Mouse (Mus musculus) ES-Bruce4 (cell line): ENCODE measurements around the gene Rasl12. TPM values are rescaled to one million over a fixed set of nuclear protein-coding genes. Genes with fewer than 3 reads are reported as not detected.

Source experiments
- H3K27ac ChIP-seq: 2 replicates; pipeline ENCODE4 v1.5.1; 2012; ENCODE audit warnings: low read length, inconsistent platforms; ENCODE audit not compliant: insufficient read depth
- H3K27me3 ChIP-seq: 2 replicates; pipeline ENCODE4 v1.6.1; 2012; ENCODE audit warnings: mild to moderate bottlenecking, low read length, inconsistent platforms; ENCODE audit not compliant: control insufficient read depth, poor library complexity, insufficient read depth, severe bottlenecking
- H3K36me3 ChIP-seq: 2 replicates; pipeline ENCODE4 v1.6.1; 2012; ENCODE audit warnings: inconsistent platforms, mild to moderate bottlenecking, low read length, moderate library complexity; ENCODE audit not compliant: control insufficient read depth, poor library complexity, insufficient read depth, severe bottlenecking
- H3K4me1 ChIP-seq: one replicate; pipeline ENCODE4 v1.8.1; 2011; ENCODE audit warnings: low read length; ENCODE audit not compliant: control insufficient read depth, insufficient read depth
- H3K4me3 ChIP-seq: 2 replicates; pipeline ENCODE4 v1.5.1; 2011; ENCODE audit warnings: low read depth, mild to moderate bottlenecking, low read length
- H3K9ac ChIP-seq: 2 replicates; pipeline ENCODE4 v1.6.1; 2012; ENCODE audit warnings: low read depth, mild to moderate bottlenecking, inconsistent platforms; ENCODE audit not compliant: poor library complexity, severe bottlenecking
- H3K9me3 ChIP-seq: replicated peaks from 2 replicates; pipeline ENCODE4 v1.6.1; 2012; ENCODE audit warnings: mild to moderate bottlenecking, low read length, inconsistent platforms; ENCODE audit not compliant: control insufficient read depth, poor library complexity, insufficient read depth, severe bottlenecking
- CTCF ChIP-seq: IDR thresholded peaks from one replicate; pipeline ENCODE4 v1.8.1; 2011; ENCODE audit warnings: low read depth, low read length
- EP300 ChIP-seq: IDR thresholded peaks from 2 replicates; pipeline ENCODE4 v1.6.1; 2011; ENCODE audit warnings: low read depth, low read length; ENCODE audit not compliant: insufficient read depth
- POLR2A ChIP-seq: IDR thresholded peaks from one replicate; pipeline ENCODE4 v1.8.1; 2011; ENCODE audit warnings: low read length; ENCODE audit not compliant: insufficient read depth
- polyA plus RNA-seq: library from polyadenylated mRNA; stranded (reverse); fragments of >200 nt; gene quantifications from 2 replicates; pipeline ENCODE4 v1.2.4, GENCODE M21; 2011; ENCODE audit warnings: low read depth; ENCODE audit not compliant: missing spikeins, insufficient read depth, insufficient read length

The Rasl12 gene
- polyA plus RNA-seq, 1 experiment, result 0.33 TPM

DNA sequence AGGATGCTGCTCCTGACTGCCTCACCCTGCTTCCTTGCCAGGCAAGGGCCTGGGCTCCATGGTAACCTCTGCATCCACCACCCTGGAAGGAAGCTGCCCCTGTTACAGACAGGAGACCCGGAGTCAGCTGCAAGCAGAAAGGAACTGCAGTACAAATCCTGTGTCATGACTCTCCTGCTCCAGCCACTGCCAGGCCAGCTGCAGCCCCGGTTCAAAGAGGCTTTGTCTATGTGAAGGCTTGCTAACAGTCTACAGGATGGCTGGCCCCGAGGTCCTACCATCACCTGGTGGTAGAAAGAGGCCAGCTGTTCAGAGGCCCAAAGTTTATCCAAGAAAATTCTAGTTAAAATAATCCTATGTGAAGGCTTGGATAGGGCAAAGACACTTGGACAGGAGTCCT is 13.0 kb downstream of the Rasl12 start:
- H3K27me3 ChIP-seq, result no peaks in the 10 kb centered on the region
- no peak overlapping the region for H3K4me3 ChIP-seq
- TF ChIP-seq CTCF (no peak), POLR2A (no peak), EP300 (no peak)
- no peaks in the 10 kb centered on the region for H3K36me3 ChIP-seq
- H3K4me1 ChIP-seq, result no peaks in the 10 kb centered on the region
- no peak overlapping the region for H3K9ac ChIP-seq
- H3K27ac ChIP-seq, result no peak overlapping the region
- H3K9me3 ChIP-seq, result no peaks in the 10 kb centered on the region

GRCm38 (mm10) chr9:65417738-65418137 is 19.4 kb downstream of the Rasl12 start:
- no peak overlapping the region for H3K4me3 ChIP-seq
- H3K27ac ChIP-seq, result no peak overlapping the region
- H3K9me3 ChIP-seq, result no peaks in the 10 kb centered on the region
- H3K4me1 ChIP-seq, result no peaks in the 10 kb centered on the region
- no peaks in the 10 kb centered on the region for H3K27me3 ChIP-seq
- TF ChIP-seq CTCF, result no peak
- no peak for TF ChIP-seq EP300
- no peak for TF ChIP-seq POLR2A
- no peaks in the 10 kb centered on the region for H3K36me3 ChIP-seq
- no peak overlapping the region for H3K9ac ChIP-seq

DNA sequence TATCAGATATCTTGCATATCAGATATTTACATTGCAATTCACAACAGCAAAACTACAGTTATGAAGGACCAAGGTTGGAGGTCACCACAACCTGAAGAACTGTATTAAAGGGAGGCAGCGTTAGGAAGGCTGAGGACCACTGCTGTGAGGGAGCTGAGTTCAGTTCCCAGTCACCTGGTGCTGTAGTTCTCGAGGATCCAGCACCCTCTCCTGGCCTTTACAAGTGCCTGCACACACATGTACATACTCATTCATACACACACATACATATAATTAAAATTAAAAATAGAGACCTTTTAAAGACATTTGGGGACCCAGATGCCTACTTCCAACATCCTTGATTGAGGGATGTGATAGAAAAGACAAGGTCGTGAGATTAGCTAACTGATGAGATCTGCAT is 21.3 kb downstream of the Rasl12 start:
- Histone ChIP-seq H3K27ac (no peak overlapping the region), H3K27me3 (no peaks in the 10 kb centered on the region), H3K9ac (no peak overlapping the region), H3K4me1 (peaks cover 4% of the 10 kb centered on the region), H3K9me3 (no peaks in the 10 kb centered on the region), H3K36me3 (no peaks in the 10 kb centered on the region), H3K4me3 (no peak overlapping the region)
- TF ChIP-seq CTCF, result peak; percentile 29
- no peak for TF ChIP-seq EP300

- no peak within 1 kb of the TSS for H3K27ac ChIP-seq
- TF ChIP-seq POLR2A, result no peak
- H3K9ac ChIP-seq, result no peak within 1 kb of the TSS
- H3K27me3 ChIP-seq, result no peaks in the 10 kb centered on the region
- no peak within 1 kb of the TSS for H3K4me3 ChIP-seq
- H3K4me1 ChIP-seq, result peaks cover 4% of the 10 kb centered on the region
- no peaks in the 10 kb centered on the region for H3K9me3 ChIP-seq
- no peaks in the 10 kb centered on the region for H3K36me3 ChIP-seq
Observed at GRCm38 (mm10) chr9:65422760-65423501, 24.6 kb downstream of the Rasl12 start, which contains the start of gene Slc51b. TSS of gene Slc51b (minus strand) at chr9:65422955.

- H3K4me3 ChIP-seq, result no peak overlapping the region
- H3K4me1 ChIP-seq, result peaks cover 4% of the 10 kb centered on the region
- H3K9me3 ChIP-seq, result no peaks in the 10 kb centered on the region
- no peak overlapping the region for H3K9ac ChIP-seq
- TF ChIP-seq POLR2A (no peak), CTCF (no peak), EP300 (no peak)
- H3K27me3 ChIP-seq, result no peaks in the 10 kb centered on the region
- H3K36me3 ChIP-seq, result no peaks in the 10 kb centered on the region
- no peak overlapping the region for H3K27ac ChIP-seq
Observed at GRCm38 (mm10) chr9:65424393-65424792, 26.1 kb downstream of the Rasl12 start.

DNA sequence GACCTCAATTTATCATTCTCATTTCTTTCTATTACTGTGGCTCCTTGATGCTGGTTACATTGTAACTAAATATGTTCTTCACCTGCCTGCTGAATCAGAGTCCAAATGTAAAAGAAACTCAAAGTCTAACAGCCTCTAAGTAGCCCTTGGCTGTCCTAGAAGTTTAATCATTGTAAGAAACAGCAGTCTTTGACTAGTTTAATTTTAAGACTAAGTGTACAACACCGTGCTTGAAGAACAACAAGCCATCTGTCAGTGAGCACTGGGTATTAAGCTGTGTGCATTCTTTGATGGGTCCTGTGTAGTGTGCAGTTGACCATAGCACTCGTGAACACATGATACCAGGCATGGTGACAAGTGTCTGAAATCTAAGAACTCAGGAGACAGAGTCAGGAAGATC is 29.2 kb downstream of the Rasl12 start:
- Histone ChIP-seq H3K4me1 (peaks cover 4% of the 10 kb centered on the region), H3K9me3 (no peaks in the 10 kb centered on the region), H3K27ac (no peak overlapping the region), H3K4me3 (no peak overlapping the region), H3K9ac (no peak overlapping the region), H3K27me3 (no peaks in the 10 kb centered on the region), H3K36me3 (no peaks in the 10 kb centered on the region)
- no peak for TF ChIP-seq CTCF
- TF ChIP-seq EP300, result no peak
- TF ChIP-seq POLR2A, result no peak
